Comparison of ENCODE assay signal across 8 mouse cellular contexts in genomic region chrX:12587958-12588355, GRCm38 (mm10). TPM values are rescaled to one million over a fixed set of nuclear protein-coding genes. Genes with fewer than 3 reads are reported as not detected.
DNase-seq lines count a peak whose midpoint lies in the region; ATAC-seq and TF ChIP-seq lines count a peak whose summit lies in the region.

No protein-coding gene starts in this region.

- H3ac ChIP-seq in C2C12 (ENCODE audit: control insufficient read depth, insufficient read length, low read depth) = peak overlapping the region; percentile 91

- ATAC-seq in embryonic facial prominence, embryonic 15.5 days (ENCODE audit: insufficient number of reproducible peaks, low FRiP score, low TSS enrichment, low read depth) = peak; percentile 43; the same call in 1 of the 2 replicates
- peak; percentile 42 for ATAC-seq in liver, embryonic 11.5 days (replicated peaks; ENCODE audit: low FRiP score)
- ATAC-seq in stomach, embryonic 16.5 days (ENCODE audit: insufficient read depth, low FRiP score) = peak; percentile 60; the same call in 1 of the 2 replicates
- no peak for ATAC-seq in activated CD4-positive, CD25-positive, alpha-beta regulatory T cell, adult 4 months

- H3K4me1 ChIP-seq in embryonic facial prominence, embryonic 15.5 days = no peaks in the 10 kb centered on the region
- no peaks in the 10 kb centered on the region; the same call in 1 of the 2 replicates for H3K4me1 ChIP-seq in liver, embryonic 11.5 days (replicated peaks; ENCODE audit: control insufficient read depth, insufficient read depth, low read length)
- no peaks in the 10 kb centered on the region for H3K4me1 ChIP-seq in stomach, embryonic 16.5 days (ENCODE audit: control insufficient read depth, insufficient read depth, low read length)

- no peak for DNase-seq in gastrocnemius, adult 2 months
- DNase-seq in gastrocnemius, postnatal 25 days = no peak
- no peak for DNase-seq in liver, embryonic 11.5 days (ENCODE audit: low spot score)
- no peak for DNase-seq in right cerebral cortex, postnatal 36 days (ENCODE audit: low spot score in 2 of 2)

- peaks cover 15% of the 10 kb centered on the region for H3K79me3 ChIP-seq in C2C12 (ENCODE audit: low read depth)

- H3K36me3 ChIP-seq in C2C12 (ENCODE audit: control insufficient read depth, insufficient read depth) = no peaks in the 10 kb centered on the region
- no peaks in the 10 kb centered on the region for H3K36me3 ChIP-seq in embryonic facial prominence, embryonic 15.5 days
- H3K36me3 ChIP-seq in liver, embryonic 11.5 days (ENCODE audit: control insufficient read depth, insufficient read depth, low read length) = no peaks in the 10 kb centered on the region
- H3K36me3 ChIP-seq in stomach, embryonic 16.5 days (ENCODE audit: control insufficient read depth, insufficient read depth, low read length) = no peaks in the 10 kb centered on the region

- no peaks in the 10 kb centered on the region for H3K27me3 ChIP-seq in C2C12 (ENCODE audit: control insufficient read depth, insufficient read depth, insufficient read length)
- H3K27me3 ChIP-seq in embryonic facial prominence, embryonic 15.5 days = peaks cover 4% of the 10 kb centered on the region
- H3K27me3 ChIP-seq in liver, embryonic 11.5 days (replicated peaks; ENCODE audit: control insufficient read depth, insufficient read depth, low read length) = no peaks in the 10 kb centered on the region; the same call in 1 of the 2 replicates
- H3K27me3 ChIP-seq in stomach, embryonic 16.5 days (ENCODE audit: control insufficient read depth, insufficient read depth, low read length) = no peaks in the 10 kb centered on the region; the same call in 1 of the 2 replicates

- H3K9me3 ChIP-seq in embryonic facial prominence, embryonic 15.5 days (replicated peaks) = no peaks in the 10 kb centered on the region
- no peaks in the 10 kb centered on the region for H3K9me3 ChIP-seq in liver, embryonic 11.5 days (ENCODE audit: control insufficient read depth, low read length)
- no peaks in the 10 kb centered on the region for H3K9me3 ChIP-seq in stomach, embryonic 16.5 days (replicated peaks; ENCODE audit: control insufficient read depth, low read length)

- peak overlapping the region; percentile 92 for H3K4me3 ChIP-seq in gastrocnemius, adult 2 months
- H3K4me3 ChIP-seq in C2C12 (ENCODE audit: insufficient read depth, poor library complexity, severe bottlenecking) = peak overlapping the region; percentile 55
- peak overlapping the region; percentile 65 for H3K4me3 ChIP-seq in embryonic facial prominence, embryonic 15.5 days (replicated peaks)
- H3K4me3 ChIP-seq in liver, embryonic 11.5 days (ENCODE audit: low read depth, low read length) = peak overlapping the region; percentile 74
- H3K4me3 ChIP-seq in stomach, embryonic 16.5 days (replicated peaks; ENCODE audit: low read length) = peak overlapping the region; percentile 74

- peak overlapping the region; percentile 54; the same call in 1 of the 2 replicates for H3K9ac ChIP-seq in embryonic facial prominence, embryonic 15.5 days
- peak overlapping the region; percentile 84 for H3K9ac ChIP-seq in liver, embryonic 11.5 days (ENCODE audit: low read depth, low read length)
- H3K9ac ChIP-seq in stomach, embryonic 16.5 days (ENCODE audit: low read length) = peak overlapping the region; percentile 88

- intact Hi-C loops in gastrocnemius, adult 2 months (cut with DNase I) = no loop called here

- no peak; the same call in 1 of the 2 replicates for TF ChIP-seq CTCF in gastrocnemius, adult 2 months (IDR thresholded peaks at IDR 0.05)
- no peak for TF ChIP-seq CTCF in C2C12 (IDR thresholded peaks at IDR 0.05; ENCODE audit: control insufficient read depth, insufficient read depth, insufficient read length)

- peak overlapping the region; percentile 93 for H3K27ac ChIP-seq in gastrocnemius, adult 2 months
- peak overlapping the region; percentile 83 for H3K27ac ChIP-seq in embryonic facial prominence, embryonic 15.5 days (replicated peaks)
- H3K27ac ChIP-seq in liver, embryonic 11.5 days (ENCODE audit: low read depth, low read length) = peak overlapping the region; percentile 52; the same call in 1 of the 2 replicates
- peak overlapping the region; percentile 70 for H3K27ac ChIP-seq in stomach, embryonic 16.5 days (ENCODE audit: low read length)

- 19% methylated on average over 18 of the region's 18 CpGs for WGBS in embryonic facial prominence, embryonic 15.5 days
- WGBS in liver, embryonic 11.5 days = 18% methylated on average over 18 of the region's 18 CpGs
- WGBS in stomach, embryonic 16.5 days = 19% methylated on average over 18 of the region's 18 CpGs

- H3K4me2 ChIP-seq in embryonic facial prominence, embryonic 15.5 days (replicated peaks) = peak overlapping the region; percentile 50
- peak overlapping the region; percentile 61 for H3K4me2 ChIP-seq in liver, embryonic 11.5 days
- H3K4me2 ChIP-seq in stomach, embryonic 16.5 days (ENCODE audit: low read depth, low read length) = peak overlapping the region; percentile 55

- H3K79me2 ChIP-seq in C2C12 (ENCODE audit: control insufficient read depth, insufficient read depth) = peaks cover 47% of the 10 kb centered on the region

TF ChIP-seq in C2C12, 6 proteins besides CTCF, POLR2A, EP300 and RAD21:
- TF ChIP-seq CEBPB (IDR thresholded peaks at IDR 0.05; ENCODE audit: low read depth) (no peak), MAX (IDR thresholded peaks at IDR 0.05) (no peak), FOSL1 (IDR thresholded peaks at IDR 0.05; ENCODE audit: insufficient read depth, low read length, poor library complexity, severe bottlenecking) (no peak), USF1 (IDR thresholded peaks at IDR 0.05; ENCODE audit: low read depth) (no peak), MYOG (IDR thresholded peaks at IDR 0.05; ENCODE audit: control insufficient read depth, extremely low read depth, insufficient read length) (no peak), MYOD1 (IDR thresholded peaks at IDR 0.05; ENCODE audit: control insufficient read depth, insufficient read length, low read depth) (no peak)

RNA-seq across cellular contexts. Expression of gene Atp6ap2, which starts 0.4 kb away (rescaled TPM):
- total RNA-seq in gastrocnemius, adult 2 months (2021) = 10 to 100 TPM; 12.2 to 15.7 TPM
- total RNA-seq in gastrocnemius, postnatal 25 days (2021) = 10 to 100 TPM; 11.4 to 11.8 TPM
- 24.2 TPM for polyA plus RNA-seq in C2C12 (2012; fragmentation: generic; extraction: Trizol)
- polyA plus RNA-seq in embryonic facial prominence, embryonic 15.5 days (2015; fragmentation: Nextera tagmentation; extraction: Ambion mirVana) = 79.6 and 80.3 TPM in 2 replicates
- 66.0 and 75.3 TPM in 2 replicates for polyA plus RNA-seq in liver, embryonic 11.5 days (2014; fragmentation: Nextera tagmentation; extraction: Ambion mirVana)
- polyA plus RNA-seq in stomach, embryonic 16.5 days (2015; fragmentation: Nextera tagmentation; extraction: Ambion mirVana) = 125 and 139 TPM in 2 replicates
- 10 to 100 TPM; 60.7 to 68.1 TPM for polyA plus RNA-seq in activated CD4-positive, CD25-positive, alpha-beta regulatory T cell, adult 4 months (2017; shearing (Covaris generic))
